7 mouse cellular contexts compared by ENCODE assay signal in genomic region chr5:72172675-72173074, GRCm38 (mm10). TPM values are rescaled to one million over a fixed set of nuclear protein-coding genes. Genes with fewer than 3 reads are reported as not detected.
DNase-seq lines count a peak whose midpoint lies in the region; ATAC-seq and TF ChIP-seq lines count a peak whose summit lies in the region.

No protein-coding gene starts in this region.

- H3K4me1 ChIP-seq in E14TG2a.4 (replicated peaks; ENCODE audit: low read depth, low read length): peaks cover 10% of the 10 kb centered on the region; the same call in 1 of the 2 replicates
- 0 out of 2 replicates have a peak, but pooled peaks cover 2% of the 10 kb centered on the region for H3K4me1 ChIP-seq in lung, adult 2 months (ENCODE audit: control insufficient read depth, insufficient read depth, low read length)

- no peak overlapping the region for H3K4me3 ChIP-seq in E14TG2a.4 (replicated peaks; ENCODE audit: low read length)
- H3K4me3 ChIP-seq in lung, adult 2 months (replicated peaks; ENCODE audit: extremely low read depth, low read depth, low read length): no peak overlapping the region

- 32% methylated on average over 3 of the region's 3 CpGs for WGBS in lung, adult 2 months

- ATAC-seq in erythroid progenitor cell, adult 5-6 weeks (replicated peaks; ENCODE audit: low FRiP score, poor library complexity, severe bottlenecking): peak; percentile 51

- H3K27me3 ChIP-seq in E14TG2a.4 (ENCODE audit: insufficient read depth, low read length): no peaks in the 10 kb centered on the region

- H3K9me3 ChIP-seq in E14TG2a.4 (ENCODE audit: low read length): no peaks in the 10 kb centered on the region

- peak; percentile 57 for TF ChIP-seq CTCF in E14TG2a.4 (conservative IDR thresholded peaks at IDR 0.05; ENCODE audit: low read length)
- no peak for TF ChIP-seq CTCF in lung, adult 2 months (IDR thresholded peaks at IDR 0.05; ENCODE audit: insufficient read depth, low read length)

- no peak for TF ChIP-seq POLR2A in lung, adult 2 months (IDR thresholded peaks at IDR 0.05; ENCODE audit: borderline replicate concordance, extremely low read depth, low read depth, low read length)

- peak; percentile 27 to 52 for DNase-seq in layer of hippocampus, postnatal 10 days (ENCODE audit: low spot score in 2 of 2)
- DNase-seq in layer of hippocampus, adult 11-12 months (ENCODE audit: low spot score): no peak
- peak; percentile 54 for DNase-seq in T-cell, adult 2 months (ENCODE audit: low spot score)
- peak; percentile 39 for DNase-seq in lung, adult 2 months
- peak; percentile 12 for DNase-seq in testis, postnatal 14 days (ENCODE audit: low spot score)

- H3K36me3 ChIP-seq in E14TG2a.4 (ENCODE audit: insufficient read depth, low read length): no peaks in the 10 kb centered on the region

RNA-seq across cellular contexts. Expression of gene Commd8, which starts 4.7 kb away (rescaled TPM):
- 10 to 100 TPM; 91.2 to 92.2 TPM for total RNA-seq in layer of hippocampus, postnatal 10 days (2021)
- 54.1 and 80.5 TPM in 2 replicates for total RNA-seq in erythroid progenitor cell, adult 5-6 weeks (2015; ENCODE audit: low replicate concordance)
- total RNA-seq in erythroid progenitor cell, adult 5-6 weeks (2017; ENCODE audit: low replicate concordance): 18.4 and 38.5 TPM in 2 replicates
- polyA plus RNA-seq in lung, adult 2 months (2012; rRNA removed): 3.8 and 7.2 TPM in 2 replicates
